Mouse (Mus musculus): Measurements from ENCODE around the gene Cep95. TPM values are rescaled to one million over a fixed set of nuclear protein-coding genes. Genes with fewer than 3 reads are reported as not detected.
"Not testable (repeated sequence)": the region's sequence is repeated elsewhere in the genome, so short reads cannot be mapped to it uniquely, and the experiment has no call there.

The Cep95 gene
- polyA plus RNA-seq, 1 experiment = 2.9 TPM

DNA sequence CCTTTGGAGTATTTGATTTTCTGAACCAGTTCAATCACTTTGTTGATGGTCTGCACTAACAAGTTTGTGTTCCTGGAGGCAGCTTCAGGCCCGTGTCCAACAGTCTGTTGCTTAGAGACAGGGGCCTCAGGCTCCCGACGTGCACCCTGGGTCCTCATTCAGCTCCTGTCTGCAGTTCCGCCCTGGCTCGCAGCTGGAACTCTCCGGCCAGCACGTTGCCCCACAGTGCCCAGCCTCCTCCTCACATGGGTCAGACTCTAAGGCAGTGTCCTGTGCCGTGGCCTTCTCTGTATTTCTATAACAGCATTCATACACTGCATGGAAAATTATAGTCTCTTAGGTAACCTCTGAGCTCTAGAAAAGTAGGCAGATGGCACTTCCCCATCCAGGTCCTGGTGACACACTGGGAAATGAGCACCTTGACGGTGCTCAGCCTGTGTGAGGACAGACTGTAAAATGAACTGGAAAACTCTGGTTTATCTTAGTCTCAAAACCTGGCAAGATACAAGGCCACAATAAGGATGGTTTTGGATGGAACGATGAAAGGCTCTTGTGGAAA lies 13.1 kb downstream of the Cep95 start:
- WGBS = 76% methylated on average over 10 of the region's 10 CpGs
- DNase-seq = no peak
- no peaks in the 10 kb centered on the region for H3K4me1 ChIP-seq (ENCODE audit: control insufficient read depth, insufficient read depth, low read length)
- no peak for TF ChIP-seq CTCF (IDR thresholded peaks at IDR 0.05; ENCODE audit: insufficient read depth, low read length)
- no peak for TF ChIP-seq POLR2A (IDR thresholded peaks at IDR 0.05; ENCODE audit: borderline replicate concordance, extremely low read depth, low read depth, low read length)
- no peak overlapping the region for H3K4me3 ChIP-seq (replicated peaks; ENCODE audit: extremely low read depth, low read depth, low read length)

DNA sequence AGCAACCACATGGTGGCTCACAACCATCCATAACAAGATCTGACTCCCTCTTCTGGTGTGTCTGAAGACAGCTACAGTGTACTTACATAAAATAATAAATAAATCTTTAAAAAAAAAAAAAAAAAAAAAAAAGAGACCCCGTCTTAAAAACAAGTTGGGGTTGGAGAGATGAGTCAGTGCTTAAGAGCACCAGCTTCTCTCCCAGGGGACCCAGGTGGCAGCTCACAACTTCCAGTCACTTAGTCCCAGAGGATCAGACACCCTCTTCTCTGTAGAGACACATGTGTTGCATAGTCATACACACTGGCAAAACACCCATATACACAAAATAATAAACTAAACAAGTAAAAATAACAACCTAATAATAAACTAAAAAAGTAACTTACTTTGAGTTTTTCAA lies 18.4 kb downstream of the Cep95 start:
- DNase-seq; H3K4me1 ChIP-seq (ENCODE audit: control insufficient read depth, insufficient read depth, low read length); H3K4me3 ChIP-seq (replicated peaks; ENCODE audit: extremely low read depth, low read depth, low read length): not testable (repeated sequence)
- 76% methylated on average over 1 of the region's 1 CpGs for WGBS

DNA sequence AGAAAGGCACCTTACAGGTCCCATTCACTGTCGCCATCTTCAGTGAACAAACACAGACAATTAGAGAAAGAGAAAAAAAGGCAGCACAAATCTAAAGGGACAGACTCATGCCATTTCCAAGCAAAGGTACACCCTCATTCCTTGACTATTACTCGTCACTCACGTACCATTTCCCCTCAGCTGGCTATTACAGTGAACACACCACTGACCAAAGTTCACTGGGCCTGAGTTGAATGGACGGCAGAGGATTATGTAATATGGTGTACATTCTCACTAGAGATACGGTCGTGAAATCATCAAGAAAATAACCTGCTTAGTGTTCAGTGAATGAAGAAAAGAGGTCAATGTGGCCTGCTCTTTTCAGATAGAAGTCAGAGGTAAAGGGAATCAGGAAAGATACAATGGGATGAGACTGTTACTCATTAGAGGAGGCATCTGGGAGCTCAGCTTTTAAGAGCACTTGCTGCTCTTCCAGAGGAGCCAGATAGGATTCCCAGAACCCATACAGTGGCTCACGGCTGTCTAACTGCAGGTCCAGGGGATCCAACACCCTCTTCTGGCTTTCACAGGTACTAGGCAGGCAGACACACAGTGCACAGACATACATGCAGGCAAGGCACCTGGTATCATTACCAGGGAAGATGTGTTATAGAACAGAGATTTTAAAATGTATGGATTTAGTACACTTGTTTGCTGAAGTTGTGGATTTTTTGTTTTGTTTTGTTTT lies 23.5 kb downstream of the Cep95 start:
- H3K4me1 ChIP-seq (ENCODE audit: control insufficient read depth, insufficient read depth, low read length) = no peaks in the 10 kb centered on the region
- H3K4me3 ChIP-seq (replicated peaks; ENCODE audit: extremely low read depth, low read depth, low read length) = no peak overlapping the region
- WGBS = 86% methylated on average over 7 of the region's 7 CpGs
- no peak for DNase-seq
- no peak for TF ChIP-seq CTCF (IDR thresholded peaks at IDR 0.05; ENCODE audit: insufficient read depth, low read length)
- TF ChIP-seq POLR2A (IDR thresholded peaks at IDR 0.05; ENCODE audit: borderline replicate concordance, extremely low read depth, low read depth, low read length) = no peak

DNA sequence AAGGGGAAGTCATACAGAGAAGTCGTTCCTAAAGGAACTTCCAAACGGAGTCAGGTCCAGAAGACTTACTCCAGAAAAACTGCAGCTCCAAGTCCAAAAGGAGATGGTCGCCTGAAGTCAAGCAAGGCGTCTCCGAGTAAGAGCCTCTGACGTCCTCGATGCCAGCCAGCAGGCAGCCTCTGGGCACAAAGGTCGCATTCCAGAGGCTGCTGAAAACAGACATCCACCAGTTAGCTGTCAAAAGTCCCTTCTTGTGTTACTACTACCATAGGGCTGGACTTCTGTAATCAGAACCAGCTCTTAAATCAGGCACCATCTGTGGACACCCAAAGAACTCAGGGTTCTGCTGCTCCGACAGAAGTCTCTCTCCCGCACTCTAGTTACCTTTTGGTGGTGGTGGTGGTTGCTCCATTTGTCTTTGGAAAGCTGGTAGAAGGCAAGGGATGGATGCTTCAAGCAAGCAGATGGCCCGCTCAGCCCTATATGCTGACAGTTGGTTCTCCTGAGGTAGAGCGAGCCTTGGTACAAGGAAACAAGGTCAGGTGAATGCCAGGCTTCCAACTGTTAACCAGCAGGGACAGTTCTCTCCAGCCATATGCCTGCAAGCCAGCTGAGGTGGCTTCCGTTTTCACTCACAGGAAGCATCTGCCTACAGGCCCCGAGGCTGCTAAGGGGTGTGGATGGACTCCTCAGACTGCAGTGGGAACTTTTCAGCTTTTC lies 25.7 kb downstream of the Cep95 start:
- no peak for DNase-seq
- no peaks in the 10 kb centered on the region for H3K4me1 ChIP-seq (ENCODE audit: control insufficient read depth, insufficient read depth, low read length)
- WGBS = 71% methylated on average over 14 of the region's 14 CpGs
- H3K4me3 ChIP-seq (replicated peaks; ENCODE audit: extremely low read depth, low read depth, low read length) = no peak overlapping the region
- TF ChIP-seq POLR2A (IDR thresholded peaks at IDR 0.05; ENCODE audit: borderline replicate concordance, extremely low read depth, low read depth, low read length) (no peak), CTCF (IDR thresholded peaks at IDR 0.05; ENCODE audit: insufficient read depth, low read length) (no peak)

DNA sequence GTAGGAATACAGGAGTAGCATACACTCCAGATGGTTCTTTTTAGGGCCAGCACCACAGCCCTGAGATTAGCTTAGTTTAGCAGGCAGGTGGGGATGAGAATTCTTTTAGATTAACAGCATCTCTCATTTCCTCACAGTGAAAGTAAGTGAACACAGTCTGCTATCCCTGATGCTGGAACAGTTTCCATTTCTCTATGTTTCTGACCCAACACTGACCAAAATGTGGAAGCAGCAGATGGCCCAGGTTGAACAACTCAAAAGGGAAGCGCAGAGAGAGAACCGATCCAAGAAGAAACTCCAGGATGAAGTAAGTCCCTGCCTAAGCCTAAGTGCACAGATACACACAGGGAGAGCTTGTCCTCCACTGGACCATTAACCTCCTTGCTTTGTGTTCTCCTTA lies 26.3 kb downstream of the Cep95 start:
- no peak for DNase-seq
- 79% methylated on average over 2 of the region's 2 CpGs for WGBS
- TF ChIP-seq POLR2A (IDR thresholded peaks at IDR 0.05; ENCODE audit: borderline replicate concordance, extremely low read depth, low read depth, low read length) = no peak
- TF ChIP-seq CTCF (IDR thresholded peaks at IDR 0.05; ENCODE audit: insufficient read depth, low read length) = no peak
- no peak overlapping the region for H3K4me3 ChIP-seq (replicated peaks; ENCODE audit: extremely low read depth, low read depth, low read length)
- no peaks in the 10 kb centered on the region for H3K4me1 ChIP-seq (ENCODE audit: control insufficient read depth, insufficient read depth, low read length)

DNA sequence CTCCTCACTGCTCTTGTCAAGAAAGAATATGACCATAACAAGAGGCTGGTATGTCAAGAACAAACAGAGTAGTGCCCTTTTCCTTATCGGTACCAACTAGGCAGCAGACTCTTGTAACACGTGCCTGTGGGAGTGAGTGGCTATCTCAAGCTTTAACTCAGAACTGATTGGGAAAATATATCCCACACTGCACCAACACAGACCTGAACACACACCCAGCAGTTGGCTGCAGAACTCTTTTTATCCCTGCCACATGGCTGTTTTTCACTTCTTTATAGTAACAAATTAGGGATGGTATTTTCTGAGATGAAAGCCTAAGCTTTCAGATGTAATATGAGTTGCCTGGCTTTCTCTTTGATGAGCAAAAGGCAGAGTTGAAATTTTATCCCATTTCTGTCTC lies 26.7 kb downstream of the Cep95 start:
- DNase-seq = no peak
- TF ChIP-seq CTCF (IDR thresholded peaks at IDR 0.05; ENCODE audit: insufficient read depth, low read length) (no peak), POLR2A (IDR thresholded peaks at IDR 0.05; ENCODE audit: borderline replicate concordance, extremely low read depth, low read depth, low read length) (no peak)
- Histone ChIP-seq H3K4me3 (replicated peaks; ENCODE audit: extremely low read depth, low read depth, low read length) (no peak overlapping the region), H3K4me1 (ENCODE audit: control insufficient read depth, insufficient read depth, low read length) (0 out of 2 replicates have a peak, but pooled peaks cover under 1% of the 10 kb centered on the region)
- 72% methylated on average over 2 of the region's 2 CpGs for WGBS

DNA sequence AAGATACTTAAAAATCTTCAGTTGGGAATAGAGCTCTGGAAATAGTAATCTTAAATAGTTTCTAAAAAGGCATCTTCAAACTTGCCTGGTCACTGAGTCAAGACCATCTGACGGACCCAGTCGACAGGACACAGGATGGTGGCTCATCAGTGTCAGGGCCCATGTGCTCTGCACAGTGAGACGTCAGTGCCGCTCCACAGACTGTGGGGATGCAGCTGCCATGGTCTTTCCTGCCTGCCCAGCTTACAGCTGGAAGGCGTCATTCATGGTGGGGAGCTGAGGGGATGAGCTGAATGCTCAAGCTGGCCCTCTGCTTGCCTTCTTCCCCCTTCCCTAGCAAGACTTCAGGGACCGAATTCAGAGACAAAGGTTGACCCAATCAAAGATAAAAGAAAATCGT lies 27.3 kb downstream of the Cep95 start:
- TF ChIP-seq POLR2A (IDR thresholded peaks at IDR 0.05; ENCODE audit: borderline replicate concordance, extremely low read depth, low read depth, low read length) (no peak), CTCF (IDR thresholded peaks at IDR 0.05; ENCODE audit: insufficient read depth, low read length) (no peak)
- H3K4me1 ChIP-seq (ENCODE audit: control insufficient read depth, insufficient read depth, low read length) = peaks cover 4% of the 10 kb centered on the region
- no peak for DNase-seq
- WGBS = 79% methylated on average over 7 of the region's 7 CpGs
- no peak overlapping the region for H3K4me3 ChIP-seq (replicated peaks; ENCODE audit: extremely low read depth, low read depth, low read length)

DNA sequence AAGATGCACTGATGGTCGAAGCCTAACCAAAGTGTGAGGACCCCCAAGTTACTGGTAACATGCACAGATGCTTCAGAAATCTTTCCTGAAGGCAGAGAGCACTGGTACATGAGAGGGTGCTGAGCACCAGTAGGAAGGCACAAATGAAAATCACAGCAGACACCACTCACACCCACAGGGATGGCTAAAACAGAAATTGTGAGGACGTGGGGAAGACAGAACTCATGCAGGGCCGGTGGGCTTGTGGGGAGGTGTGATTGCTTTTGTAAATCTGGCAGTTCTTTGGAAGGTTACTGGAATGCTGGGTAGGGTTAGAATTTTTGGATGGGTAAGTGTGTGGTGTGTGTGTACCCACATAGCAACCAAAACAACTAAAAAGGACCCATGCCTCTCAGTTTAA lies 28.1 kb downstream of the Cep95 start:
- peaks cover 6% of the 10 kb centered on the region for H3K4me1 ChIP-seq (ENCODE audit: control insufficient read depth, insufficient read depth, low read length)
- H3K4me3 ChIP-seq (replicated peaks; ENCODE audit: extremely low read depth, low read depth, low read length) = no peak overlapping the region
- WGBS = 93% methylated on average over 3 of the region's 3 CpGs
- DNase-seq = no peak
- TF ChIP-seq POLR2A (IDR thresholded peaks at IDR 0.05; ENCODE audit: borderline replicate concordance, extremely low read depth, low read depth, low read length) (no peak), CTCF (IDR thresholded peaks at IDR 0.05; ENCODE audit: insufficient read depth, low read length) (no peak)

DNA sequence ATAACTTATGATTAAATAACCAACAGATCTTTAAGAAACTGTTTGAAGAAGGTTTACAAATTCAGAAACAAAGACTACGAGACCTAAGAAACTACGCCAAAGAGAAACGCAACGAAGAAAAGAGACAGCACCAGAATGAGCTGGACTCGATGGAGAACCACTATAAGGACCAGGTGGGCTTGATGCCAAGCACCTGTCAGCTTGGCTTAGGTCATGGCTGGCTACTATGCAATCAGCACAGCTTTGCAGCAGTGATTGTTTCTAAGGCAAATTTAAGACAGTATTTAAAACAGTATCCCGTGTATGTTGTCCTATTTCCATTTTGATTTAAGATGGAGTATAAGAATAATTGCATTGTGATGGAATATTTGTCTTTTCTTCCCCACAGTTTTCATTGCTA lies 28.8 kb downstream of the Cep95 start:
- TF ChIP-seq CTCF (IDR thresholded peaks at IDR 0.05; ENCODE audit: insufficient read depth, low read length) = no peak
- no peak for TF ChIP-seq POLR2A (IDR thresholded peaks at IDR 0.05; ENCODE audit: borderline replicate concordance, extremely low read depth, low read depth, low read length)
- Histone ChIP-seq H3K4me1 (ENCODE audit: control insufficient read depth, insufficient read depth, low read length) (peaks cover 6% of the 10 kb centered on the region), H3K4me3 (replicated peaks; ENCODE audit: extremely low read depth, low read depth, low read length) (no peak overlapping the region)
- 77% methylated on average over 6 of the region's 6 CpGs for WGBS
- DNase-seq = no peak

DNA sequence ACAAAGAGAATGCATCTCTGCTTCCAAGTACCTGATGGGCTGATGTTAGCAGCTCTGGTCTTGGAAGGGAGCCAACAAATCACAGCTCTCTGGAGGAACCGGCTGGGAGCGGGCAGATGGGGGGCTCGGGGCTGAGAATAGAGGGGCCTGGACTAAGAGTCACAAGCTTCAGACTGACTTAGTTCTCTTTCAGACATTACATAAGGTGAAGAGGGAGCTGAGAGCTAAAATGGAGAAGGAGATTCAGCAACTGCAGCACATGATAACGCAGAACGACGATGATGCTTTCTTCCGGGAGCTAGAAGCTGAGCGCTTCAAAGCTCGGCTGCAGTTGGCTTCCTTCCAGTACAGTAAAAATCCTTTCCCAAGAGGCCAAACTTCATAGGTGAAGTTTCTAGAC lies 29.3 kb downstream of the Cep95 start:
- 41% methylated on average over 9 of the region's 9 CpGs for WGBS
- H3K4me3 ChIP-seq (replicated peaks; ENCODE audit: extremely low read depth, low read depth, low read length) = no peak overlapping the region
- DNase-seq = no peak
- peaks cover 6% of the 10 kb centered on the region for H3K4me1 ChIP-seq (ENCODE audit: control insufficient read depth, insufficient read depth, low read length)
- TF ChIP-seq CTCF (IDR thresholded peaks at IDR 0.05; ENCODE audit: insufficient read depth, low read length) = no peak
- TF ChIP-seq POLR2A (IDR thresholded peaks at IDR 0.05; ENCODE audit: borderline replicate concordance, extremely low read depth, low read depth, low read length) = no peak

Data from lung, adult 2 months (tissue).